Mouse (Mus musculus): ENCODE measurements around the gene Foxred2.

Gene Foxred2

DNA sequence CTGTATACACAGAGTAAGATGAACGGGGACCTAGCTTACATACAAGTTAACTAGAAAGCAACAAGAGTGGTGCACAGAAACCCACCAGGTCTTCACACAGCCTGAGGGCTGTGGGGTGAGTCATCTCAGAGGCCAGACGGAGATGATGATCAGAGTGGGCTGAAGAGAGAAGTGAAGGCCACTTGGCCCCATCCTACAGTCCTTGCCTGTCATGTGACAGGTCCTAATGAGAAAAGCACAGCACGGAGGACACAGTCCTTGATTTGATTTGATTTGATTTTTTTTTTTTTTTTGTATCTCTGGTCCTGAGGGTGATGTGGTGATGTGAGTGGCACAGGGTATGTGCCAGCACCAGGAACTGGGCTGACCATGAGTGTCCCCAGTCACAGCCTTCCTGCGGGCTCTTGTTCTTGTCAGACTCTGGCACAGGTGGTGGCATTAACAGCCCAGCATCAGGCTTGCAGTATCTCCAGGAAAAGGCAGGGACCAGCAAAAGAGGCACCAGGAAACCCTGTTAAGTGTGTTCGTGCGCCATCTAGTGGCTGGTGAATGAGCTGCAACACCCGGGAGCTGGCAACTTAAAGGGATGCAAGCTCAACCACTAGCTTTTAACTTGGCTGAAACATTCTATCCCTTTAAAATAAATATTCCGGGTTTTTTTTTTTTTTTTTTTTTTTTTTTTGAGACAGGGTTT lies 39.5 kb downstream of the Foxred2 start:
- peak; percentile 81 to 89 for DNase-seq (ENCODE audit: low spot score in 2 of 2)

DNA sequence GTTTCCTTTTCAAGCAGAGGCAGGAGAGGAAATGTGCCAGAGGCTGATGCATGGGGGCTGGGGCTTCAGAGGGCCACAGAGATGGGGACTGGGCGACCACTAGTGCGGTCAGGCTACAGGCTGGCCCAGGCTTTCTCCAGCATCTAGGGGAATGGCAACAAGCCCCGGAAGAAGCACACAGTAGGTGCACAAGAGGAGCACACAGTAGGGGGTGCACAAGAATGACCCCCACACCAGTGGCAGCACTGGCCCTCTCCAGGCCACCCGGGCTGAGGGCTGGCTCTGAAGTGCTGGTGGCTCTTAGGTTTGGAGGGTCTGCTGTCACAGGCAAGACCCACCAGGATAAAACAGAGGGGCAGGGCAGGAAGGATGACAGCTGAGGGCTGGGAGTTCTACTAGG lies 41.2 kb downstream of the Foxred2 start:
- no peak for DNase-seq (ENCODE audit: low spot score in 2 of 2)

DNA sequence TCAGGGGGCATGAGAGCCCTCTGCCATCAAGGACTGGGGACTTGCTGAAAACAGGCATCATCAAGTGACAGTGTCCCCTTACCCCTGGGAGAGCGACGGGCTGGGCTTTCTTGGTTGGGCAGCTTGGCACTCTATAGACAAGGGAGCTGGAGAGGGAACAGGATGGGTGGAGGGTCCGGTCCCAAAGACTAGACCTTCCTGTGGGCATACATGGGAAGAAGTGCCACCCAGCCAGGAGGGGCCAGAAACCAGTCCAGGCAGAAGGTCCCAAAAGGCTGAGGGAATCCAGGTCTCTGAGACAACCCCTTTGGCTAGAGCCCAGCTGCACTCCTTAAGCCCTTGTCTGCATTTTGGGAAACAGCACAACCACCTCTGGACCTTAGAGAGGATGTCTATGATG lies 42.0 kb downstream of the Foxred2 start:
- DNase-seq (ENCODE audit: low spot score in 2 of 2) = no peak

DNA sequence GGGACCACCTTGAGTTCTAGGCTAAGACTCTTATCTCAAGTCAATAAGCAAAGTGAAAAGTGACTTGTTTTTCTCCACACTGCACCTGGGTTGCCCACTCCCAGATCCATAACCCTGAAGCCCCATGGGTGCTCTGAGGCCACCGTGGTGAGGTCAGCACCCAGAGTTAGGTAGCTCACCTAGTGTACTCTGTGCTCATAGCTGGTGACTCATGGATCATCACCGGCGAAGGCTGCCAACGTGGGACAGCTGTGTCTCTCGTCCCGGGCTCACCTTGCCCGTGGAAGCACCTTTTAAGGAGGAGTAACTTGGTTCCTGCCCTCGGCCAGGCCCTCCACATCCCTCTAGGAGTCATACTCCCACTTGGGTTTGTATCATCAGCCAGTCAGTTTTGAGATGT lies 43.5 kb downstream of the Foxred2 start:
- no peak for DNase-seq (ENCODE audit: low spot score in 2 of 2)

DNA sequence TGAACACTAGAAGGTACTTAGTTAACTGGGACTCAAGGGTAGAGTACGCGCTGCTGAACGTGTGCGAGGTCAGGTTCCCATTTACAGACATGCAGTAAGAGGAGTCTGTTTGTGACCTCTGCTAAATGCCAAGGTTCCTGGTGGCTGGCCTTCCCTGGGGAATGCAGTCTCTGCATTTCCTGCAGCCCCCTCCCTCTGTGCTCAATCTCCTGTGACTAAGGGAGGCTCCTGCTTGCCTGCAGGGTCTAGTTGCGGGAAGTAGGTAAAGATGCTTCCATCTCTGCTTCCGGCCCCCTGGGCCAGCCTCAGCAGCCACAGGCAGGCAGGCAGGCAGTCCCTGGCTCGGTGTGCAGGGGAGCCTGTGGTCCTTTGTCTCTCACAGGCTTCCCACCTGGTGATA lies 43.9 kb downstream of the Foxred2 start:
- DNase-seq (ENCODE audit: low spot score in 2 of 2) = no peak

DNA sequence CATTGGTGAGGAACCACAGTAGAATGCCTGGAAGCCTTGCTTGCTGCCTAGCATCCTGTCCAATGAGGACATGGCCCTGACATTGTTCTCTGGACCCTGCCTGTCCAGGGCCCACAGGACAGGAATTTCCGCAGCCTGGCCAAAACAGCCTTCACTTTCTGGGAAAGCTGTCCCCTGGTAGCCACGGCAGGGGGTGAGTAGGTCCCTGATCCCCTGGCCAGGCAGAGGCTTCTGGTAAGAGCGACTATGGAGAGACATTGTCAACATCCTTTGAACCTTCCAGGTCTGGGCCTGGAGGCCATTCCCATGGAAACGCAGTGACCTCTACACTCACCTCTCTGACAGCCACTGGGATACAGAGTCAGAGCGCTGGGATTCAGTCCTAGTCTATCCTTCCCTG lies 44.5 kb downstream of the Foxred2 start:
- DNase-seq (ENCODE audit: low spot score in 2 of 2) = no peak

DNA sequence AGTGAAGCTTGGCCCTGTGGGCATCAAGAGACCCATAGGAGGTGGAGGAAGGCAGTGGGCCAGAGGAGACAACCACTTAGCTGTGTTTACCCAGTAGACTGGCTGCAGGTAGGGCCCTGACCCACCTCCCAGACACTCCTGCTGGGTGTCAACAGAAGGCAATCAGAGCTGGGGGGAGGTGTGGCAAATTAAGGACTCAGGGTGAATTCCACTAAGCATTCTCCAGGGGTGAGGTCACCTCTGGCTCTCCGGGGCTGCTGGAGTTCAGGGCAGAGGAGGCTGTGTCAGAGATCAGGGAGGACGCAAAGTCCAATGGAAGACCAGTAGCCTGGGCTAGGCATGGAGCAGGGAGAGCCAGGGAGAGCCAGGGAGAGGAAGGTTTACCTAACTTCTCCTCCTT lies 45.5 kb downstream of the Foxred2 start:
- no peak for DNase-seq (ENCODE audit: low spot score in 2 of 2)

DNA sequence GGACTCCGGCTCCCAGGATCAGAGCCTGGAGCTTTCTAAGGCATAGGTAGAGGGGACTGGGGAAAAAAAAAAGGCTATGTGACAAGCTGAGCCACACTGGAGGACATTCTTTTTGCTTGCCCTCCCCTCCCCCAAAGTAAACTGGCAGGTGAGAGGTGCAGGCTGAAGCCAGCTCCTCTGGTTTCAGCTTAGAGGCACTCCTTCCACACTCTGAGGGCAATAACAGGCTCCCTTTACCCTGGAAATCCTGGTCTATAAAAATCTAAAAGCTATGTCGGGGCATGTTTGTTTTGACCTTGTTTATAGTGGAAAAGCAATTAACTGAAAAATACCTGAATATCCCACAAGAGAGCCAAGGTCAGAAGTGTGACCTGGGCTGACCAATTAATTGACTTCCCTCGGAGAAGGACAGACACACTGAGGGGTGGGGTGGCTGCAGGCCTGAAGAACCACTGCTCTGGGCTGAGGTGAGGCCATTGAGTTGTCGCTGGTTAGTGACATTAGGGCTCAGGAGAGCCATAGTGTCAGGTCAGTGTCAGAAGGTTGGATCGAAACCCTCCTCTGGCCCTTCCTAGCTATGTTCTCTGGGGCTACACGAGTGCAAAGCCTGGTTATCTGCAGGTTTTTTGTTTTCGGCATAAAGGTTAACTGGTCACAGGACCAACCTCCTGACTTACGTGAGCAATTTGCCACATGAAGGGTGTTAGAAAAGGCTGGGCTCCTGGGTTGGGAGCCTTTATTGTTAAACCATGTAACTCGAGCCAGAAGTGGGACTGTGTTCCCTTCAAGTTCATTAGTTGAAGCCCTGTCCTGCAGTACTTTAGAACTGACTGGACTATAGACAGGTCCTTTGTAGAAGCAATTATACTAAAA lies 48.6 kb downstream of the Foxred2 start:
- no peak for DNase-seq (ENCODE audit: low spot score in 2 of 2)

DNA sequence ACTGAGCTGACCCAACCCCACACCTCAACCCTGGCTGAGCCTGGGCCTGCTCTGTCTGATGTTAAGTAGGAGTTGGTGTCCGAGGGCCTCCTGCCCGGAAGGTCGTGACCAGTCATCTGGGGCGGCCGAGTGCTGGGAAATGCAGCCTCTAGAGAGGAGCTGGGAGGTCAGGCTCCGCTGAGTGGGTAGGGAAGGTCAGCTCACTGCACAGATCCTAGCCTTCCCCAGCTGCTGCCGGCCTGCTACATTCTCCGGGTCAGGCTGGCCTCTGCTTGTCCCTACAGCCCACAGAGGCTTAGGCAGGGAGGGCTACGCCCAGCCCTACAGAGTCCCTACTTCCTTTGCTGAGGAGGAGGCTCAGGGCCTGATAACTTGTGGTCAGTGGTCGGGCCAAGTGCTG lies 50.0 kb downstream of the Foxred2 start:
- DNase-seq (ENCODE audit: low spot score in 2 of 2) = no peak

DNA sequence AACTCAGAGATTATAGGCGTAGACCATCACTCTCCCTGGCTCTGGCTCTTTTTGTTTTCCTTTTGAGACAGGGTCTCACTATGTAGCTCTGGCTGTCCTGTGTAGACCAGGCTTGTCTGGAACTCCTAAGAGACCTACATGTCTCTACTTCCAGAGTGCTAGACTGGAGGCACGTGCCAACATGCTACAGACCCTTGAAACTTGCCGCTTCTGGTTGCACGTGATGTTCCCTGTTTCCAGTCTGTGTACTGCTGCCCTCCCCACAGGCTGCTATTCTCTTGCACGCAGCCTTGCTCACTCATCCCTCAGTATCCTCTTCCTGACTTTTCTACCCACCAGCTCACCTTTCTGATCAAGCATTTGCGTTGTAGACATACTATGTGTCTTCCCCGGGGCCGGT lies 50.4 kb downstream of the Foxred2 start:
- no peak for DNase-seq (ENCODE audit: low spot score in 2 of 2)

DNA sequence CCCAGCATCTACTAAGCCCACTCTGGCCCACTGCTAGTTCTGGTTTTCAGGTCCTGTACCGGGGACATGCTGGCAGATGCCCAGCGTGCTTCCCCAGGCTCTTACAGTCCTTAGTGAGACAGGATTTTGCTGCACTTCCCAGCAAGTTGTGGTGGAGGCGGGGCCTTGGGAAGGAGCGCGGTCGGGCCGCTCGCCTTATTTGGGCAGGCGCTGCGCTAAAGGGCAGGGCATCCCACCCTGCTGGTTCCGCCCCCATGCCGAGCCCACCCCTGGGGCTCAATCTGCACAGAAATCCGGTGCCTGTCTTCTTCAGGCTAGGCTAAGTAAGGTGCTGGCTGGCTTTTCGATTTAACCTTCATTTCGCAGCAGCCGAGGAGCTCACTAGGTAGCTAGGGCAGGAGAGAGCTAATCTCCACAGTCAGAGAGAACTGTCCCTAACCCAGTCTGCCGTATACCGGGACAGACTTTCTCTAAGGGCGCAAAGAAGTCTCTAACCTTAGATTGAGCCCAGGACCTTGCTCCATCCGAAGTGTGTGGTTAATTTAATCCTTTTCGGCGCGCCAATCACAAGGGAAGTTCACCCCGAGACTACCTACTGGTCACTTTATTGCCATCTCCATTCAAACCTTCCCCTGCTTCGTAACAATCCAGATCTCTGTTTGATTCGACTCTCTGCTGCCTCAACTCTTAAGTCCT lies 51.1 kb downstream of the Foxred2 start:
- peak in 1 of 2 experiments; percentile 46 for DNase-seq (ENCODE audit: low spot score in 2 of 2)

DNA sequence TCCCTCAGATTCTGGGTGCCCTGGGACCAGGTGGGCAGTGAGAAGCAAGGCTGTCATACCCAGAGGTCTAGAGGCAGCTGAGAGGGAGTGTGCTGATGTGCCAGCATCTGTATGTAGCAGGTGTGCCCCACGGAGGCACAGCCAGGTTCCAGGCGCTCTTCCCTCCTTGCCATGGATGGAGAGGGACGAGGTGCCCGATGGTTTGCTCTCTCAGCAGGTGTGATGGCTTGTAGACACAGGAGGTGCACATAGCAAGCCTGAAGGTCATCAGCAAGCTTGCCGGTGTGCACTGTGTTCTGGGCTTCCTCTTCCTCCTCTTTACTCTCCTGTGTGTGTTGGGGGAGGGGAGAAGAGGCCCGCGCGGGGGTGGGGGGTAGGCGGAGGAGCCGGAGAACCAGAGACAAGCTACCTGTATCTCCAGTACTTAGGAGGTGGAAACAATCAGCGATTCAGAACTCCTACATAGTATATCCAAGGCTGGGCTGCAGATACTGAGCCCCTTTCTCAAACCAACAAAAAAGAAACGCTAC lies 52.1 kb downstream of the Foxred2 start:
- peak in 1 of 2 experiments; percentile 45 for DNase-seq (ENCODE audit: low spot score in 2 of 2)

DNA sequence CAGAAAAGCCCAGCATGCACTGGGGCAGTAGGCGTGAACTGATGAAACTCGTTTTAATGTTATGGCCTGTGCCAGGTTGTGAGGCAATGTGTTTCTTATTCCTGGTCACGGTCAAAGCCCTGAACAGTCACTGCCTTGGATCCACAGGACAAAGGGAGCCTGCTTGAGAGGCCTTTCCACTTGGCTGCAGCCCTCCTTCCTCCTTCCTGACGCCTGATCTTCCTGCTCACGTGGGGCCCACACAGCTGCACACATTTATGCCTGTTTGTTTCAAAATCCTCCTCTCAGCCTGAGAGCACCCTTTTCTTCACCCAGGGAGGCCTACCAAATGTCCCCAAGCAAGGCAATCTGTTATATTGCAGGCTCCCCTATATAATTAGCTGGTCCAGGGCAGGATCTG lies 53.3 kb downstream of the Foxred2 start:
- DNase-seq (ENCODE audit: low spot score in 2 of 2) = no peak

DNA sequence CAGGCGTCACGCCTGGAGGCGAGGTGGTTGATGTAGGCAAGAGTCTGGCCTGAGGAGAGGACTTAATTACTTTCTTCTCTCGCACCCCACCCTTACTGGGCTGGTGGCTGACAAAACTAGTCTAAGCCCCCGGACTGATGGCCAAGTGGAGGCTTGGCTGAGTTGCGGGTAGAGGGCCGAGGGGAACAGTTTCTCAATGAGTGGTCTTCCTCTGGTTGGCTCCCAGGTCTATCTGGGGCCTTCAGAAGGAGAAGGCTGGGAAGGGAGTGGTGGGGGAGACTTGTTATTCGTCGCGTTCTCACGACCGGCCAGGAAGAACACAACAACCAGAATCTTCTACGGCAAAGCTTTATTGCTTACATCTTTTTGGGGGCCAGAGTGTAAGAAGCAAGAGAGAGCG lies 61.6 kb downstream of the Foxred2 start:
- DNase-seq (ENCODE audit: low spot score in 2 of 2) = no peak

DNA sequence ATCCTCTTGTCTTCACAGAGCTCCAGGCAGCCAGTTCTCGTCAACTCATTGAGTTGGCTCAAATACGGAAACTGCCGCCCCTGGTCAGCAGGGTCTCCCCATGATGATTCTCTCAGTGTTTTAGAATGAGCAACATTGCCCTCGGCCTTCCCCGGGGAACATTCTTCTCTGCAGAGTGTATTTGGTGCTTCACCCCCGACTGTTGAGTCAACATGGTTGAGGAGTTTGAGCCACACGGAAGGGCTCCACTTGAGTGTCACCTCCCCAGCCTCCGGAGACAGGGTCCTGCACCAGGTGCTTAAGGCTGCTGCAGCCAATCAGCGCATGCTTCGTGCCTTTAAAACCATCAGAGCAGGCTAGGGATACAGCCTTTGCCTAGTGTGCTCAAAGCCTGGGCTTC lies 63.2 kb downstream of the Foxred2 start:
- DNase-seq (ENCODE audit: low spot score in 2 of 2) = no peak

DNA sequence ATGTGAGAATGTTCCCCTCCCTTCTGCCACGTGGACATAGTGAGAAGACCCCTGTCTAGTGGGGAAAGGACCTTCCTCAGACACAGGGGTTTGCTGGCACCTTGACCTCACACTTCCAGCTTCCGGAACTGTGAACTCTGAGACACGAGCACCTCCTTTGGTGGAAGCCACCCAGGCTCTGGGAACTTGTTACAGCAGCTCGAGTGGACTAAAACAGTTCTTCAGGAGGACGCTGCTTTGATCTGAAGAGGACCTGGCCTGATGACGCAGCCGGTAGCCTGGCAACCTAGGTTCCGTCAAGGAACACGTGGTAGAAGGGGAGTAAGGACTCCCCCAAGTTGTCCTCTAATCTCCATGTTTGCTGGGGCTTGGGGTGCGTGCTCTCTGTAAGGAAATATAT lies 64.1 kb downstream of the Foxred2 start:
- no peak for DNase-seq (ENCODE audit: low spot score in 2 of 2)

DNA sequence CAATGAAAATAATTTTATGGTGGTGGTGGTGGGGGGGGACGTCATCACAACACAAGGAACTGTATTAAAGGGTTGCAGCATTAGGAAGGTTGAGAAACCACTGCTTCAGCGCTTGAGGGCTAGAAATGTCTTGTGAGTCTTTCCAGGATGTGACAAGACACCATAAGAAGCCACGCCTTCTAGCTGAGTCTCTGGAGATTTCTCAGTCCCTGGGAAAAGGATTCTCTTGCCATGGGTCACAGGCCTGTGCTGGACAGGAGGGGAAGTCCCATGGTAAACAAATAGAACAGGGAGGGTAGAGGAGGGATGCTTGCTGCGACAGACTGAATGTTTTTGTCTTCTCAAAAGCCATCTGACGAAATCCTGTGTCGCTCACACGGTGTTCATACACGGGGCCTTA lies 64.8 kb downstream of the Foxred2 start:
- no peak for DNase-seq (ENCODE audit: low spot score in 2 of 2)
